Mouse (Mus musculus) C2C12 (cell line): Measurements from ENCODE around the gene Uchl1.

Experiments used
- CEBPB ChIP-seq: IDR thresholded peaks from one replicate; pipeline ENCODE4 v1.6.1; 2011; ENCODE audit warnings: low read depth, mild to moderate bottlenecking, control low read depth, moderate library complexity
- CTCF ChIP-seq: IDR thresholded peaks from one replicate; pipeline ENCODE4 v1.5.1; 2011; ENCODE audit not compliant: control insufficient read depth, insufficient read depth, insufficient read length
- FOSL1 ChIP-seq: IDR thresholded peaks from one replicate; pipeline ENCODE4 v1.8.0; 2011; ENCODE audit warnings: mild to moderate bottlenecking, low read length; ENCODE audit not compliant: poor library complexity, insufficient read depth, severe bottlenecking
- MAX ChIP-seq: IDR thresholded peaks from one replicate; pipeline ENCODE4 v1.6.1; 2011; ENCODE audit warnings: mild to moderate bottlenecking, control low read depth
- MYOD1 ChIP-seq: IDR thresholded peaks from one replicate; pipeline ENCODE4 v1.6.1; 2011; ENCODE audit warnings: low read depth; ENCODE audit not compliant: control insufficient read depth, insufficient read length
- MYOG ChIP-seq: IDR thresholded peaks from one replicate; pipeline ENCODE4 v1.6.1; 2011; ENCODE audit not compliant: control insufficient read depth, insufficient read length; ENCODE audit errors: extremely low read depth

DNA sequence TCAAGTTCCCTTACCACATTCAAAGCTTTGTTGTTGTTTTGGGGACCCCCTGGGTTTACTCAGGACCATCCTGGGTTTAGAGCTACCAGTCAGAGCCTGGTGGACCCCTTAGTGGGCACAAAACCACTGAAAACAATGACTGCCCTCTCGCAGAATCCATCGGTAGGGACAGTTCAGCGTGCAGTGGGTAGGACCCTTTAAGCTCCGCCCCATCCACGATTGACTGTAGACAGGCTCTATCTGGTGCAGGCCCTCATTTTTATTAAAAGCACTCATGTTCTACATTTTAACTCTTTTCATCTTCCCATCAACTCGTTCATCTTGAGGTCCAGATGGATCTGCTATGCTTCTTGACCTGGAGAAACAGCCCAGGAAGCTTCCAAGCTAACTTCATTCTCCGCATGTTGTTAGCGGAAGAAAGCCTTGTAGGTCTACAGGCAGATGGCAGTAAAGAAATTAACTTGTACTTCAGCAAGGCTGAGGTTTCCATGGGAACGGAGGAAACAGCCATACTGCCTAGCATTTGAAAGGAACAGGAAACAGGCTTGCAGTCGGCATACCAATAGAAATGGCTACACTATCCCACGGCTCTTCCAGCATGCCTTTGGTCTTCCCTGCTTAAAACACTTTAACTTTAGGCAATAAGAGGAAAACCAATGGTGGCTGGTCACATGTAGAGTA is 54.9 kb downstream of the Uchl1 start:
- TF ChIP-seq CTCF, result no peak
- no peak for TF ChIP-seq MAX
- no peak for TF ChIP-seq CEBPB
- TF ChIP-seq MYOG, result no peak
- TF ChIP-seq MYOD1, result no peak
- no peak for TF ChIP-seq FOSL1
